Mouse (Mus musculus) neutrophil, adult 5-6 weeks (primary cell): ENCODE results near the gene Olfr187. TPM values are rescaled to one million over a fixed set of nuclear protein-coding genes. Genes with fewer than 3 reads are reported as not detected.
"Not testable (repeated sequence)": the region's sequence is repeated elsewhere in the genome, so short reads cannot be mapped to it uniquely, and the experiment has no call there.

Experiments
- ATAC-seq: fragments of 151-379, 151-347 bp; 2 replicates; pipeline ENCODE4 v1.8.0; 2017; ENCODE audit warnings: mild to moderate bottlenecking, moderate TSS enrichment; ENCODE audit not compliant: insufficient number of reproducible peaks, poor library complexity, low FRiP score, severe bottlenecking; ENCODE audit errors: extremely low read depth
- total RNA-seq: library from RNA; stranded (forward); fragments of 200-1000 nt; gene quantifications from 2 replicates; pipeline ENCODE4 v1.2.3, GENCODE M21; 2017

Olfr187 gene
- not detected in 2 replicates for total RNA-seq

- ATAC-seq, result no peak
Measured at GRCm38 (mm10) chr16:59039710-59040109, at the start of gene Olfr187. Gene Olfr187 (minus strand): TSS chr16:59039767.

GRCm38 (mm10) chr16:59081113-59081512 is 41.5 kb upstream of the Olfr187 start:
- not testable (repeated sequence) for ATAC-seq

GRCm38 (mm10) chr16:59077905-59078304 is 38.3 kb upstream of the Olfr187 start, which contains the start of gene Olfr190:
Gene Olfr190 (minus strand): TSS chr16:59078005.
- no peak for ATAC-seq

GRCm38 (mm10) chr16:59073520-59073919 is 34.0 kb upstream of the Olfr187 start:
- ATAC-seq, result no peak

- ATAC-seq, result no peak
Measured at GRCm38 (mm10) chr16:59071755-59072154, 32.2 kb upstream of the Olfr187 start.

GRCm38 (mm10) chr16:59062411-59062810 is 22.8 kb upstream of the Olfr187 start:
- not testable (repeated sequence) for ATAC-seq

GRCm38 (mm10) chr16:59049286-59049685 is 9.7 kb upstream of the Olfr187 start:
- ATAC-seq, result not testable (repeated sequence)

- no peak for ATAC-seq
Measured at GRCm38 (mm10) chr16:59048860-59049259, 9.3 kb upstream of the Olfr187 start.

- no peak for ATAC-seq
Measured at GRCm38 (mm10) chr16:59047579-59047978, 8.0 kb upstream of the Olfr187 start.

- ATAC-seq, result no peak
Measured at GRCm38 (mm10) chr16:59045835-59046234, 6.3 kb upstream of the Olfr187 start.

- ATAC-seq, result no peak
Measured at GRCm38 (mm10) chr16:59030191-59030590, 9.4 kb downstream of the Olfr187 start, which contains the start of gene Olfr186. Gene Olfr186 (minus strand): TSS chr16:59030291.

- no peak for ATAC-seq
Measured at GRCm38 (mm10) chr16:59013357-59014018, 26.1 kb downstream of the Olfr187 start.

GRCm38 (mm10) chr16:59007146-59007545 is 32.4 kb downstream of the Olfr187 start:
- ATAC-seq, result no peak

- no peak for ATAC-seq
Measured at GRCm38 (mm10) chr16:58995057-58995456, 44.5 kb downstream of the Olfr187 start, which contains the start of gene Olfr183. Gene Olfr183 (plus strand): TSS chr16:58995357.

Other genes starting within 250 kb of the Olfr187 start
- not detected in 2 replicates for gene Olfr173, start 239.5 kb downstream of the Olfr187 start, total RNA-seq
- not detected in 2 replicates for gene Olfr175-ps1, start 213.0 kb downstream of the Olfr187 start, total RNA-seq
- gene Olfr177, start 165.0 kb downstream of the Olfr187 start, total RNA-seq, result 0.25 TPM in 1 of 2 replicates, not detected in the other
- not detected in 2 replicates for gene Olfr178, start 147.7 kb downstream of the Olfr187 start, total RNA-seq
- not detected in 2 replicates for gene Olfr181, start 111.0 kb downstream of the Olfr187 start, total RNA-seq
- gene Olfr180, start 110.4 kb downstream of the Olfr187 start, total RNA-seq, result not detected in 2 replicates
- not detected in 2 replicates for gene Olfr183, start 44.4 kb downstream of the Olfr187 start, total RNA-seq
- not detected in 2 replicates for gene Olfr186, start 9.5 kb downstream of the Olfr187 start, total RNA-seq
- gene Olfr190, start 38.2 kb upstream of the Olfr187 start, total RNA-seq, result under 0.01 TPM in 1 of 2 replicates, not detected in the other
- gene Olfr191, start 50.1 kb upstream of the Olfr187 start, total RNA-seq, result not detected in 2 replicates
- not detected in 2 replicates for gene Olfr193, start 72.1 kb upstream of the Olfr187 start, total RNA-seq
- 0.12 TPM in 1 of 2 replicates, not detected in the other for gene Olfr194, start 81.3 kb upstream of the Olfr187 start, total RNA-seq
- gene Olfr195, start 107.3 kb upstream of the Olfr187 start, total RNA-seq, result not detected in 2 replicates
- gene Olfr196, start 130.7 kb upstream of the Olfr187 start, total RNA-seq, result not detected in 2 replicates
- not detected in 2 replicates for gene Olfr198, start 163.8 kb upstream of the Olfr187 start, total RNA-seq
- not detected in 2 replicates for gene Olfr199, start 180.0 kb upstream of the Olfr187 start, total RNA-seq
- not detected in 2 replicates for gene Olfr201, start 232.9 kb upstream of the Olfr187 start, total RNA-seq
- gene Olfr202, start 247.0 kb upstream of the Olfr187 start, total RNA-seq, result not detected in 2 replicates